Mouse (Mus musculus) bone marrow macrophage, adult 2 months (primary cell): ENCODE measurements around the gene Rad54l2.

ENCODE experiments used
- CTCF ChIP-seq: IDR thresholded peaks from 2 replicates; pipeline ENCODE4 v1.5.1; 2012; ENCODE audit warnings: low read depth, mild to moderate bottlenecking, low read length, moderate library complexity
- POLR2A ChIP-seq: IDR thresholded peaks from 2 replicates; pipeline ENCODE4 v1.6.1; 2012; ENCODE audit warnings: mild to moderate bottlenecking, low read depth, low read length, borderline replicate concordance

- TF ChIP-seq CTCF = no peak
- no peak for TF ChIP-seq POLR2A
These were observed 62.1 kb downstream of the Rad54l2 start for GRCm38 (mm10) chr9:106726891-106727290.
